In genomic region chr9:73059224-73059623, GRCm38 (mm10) we compare ENCODE assay signal across 45 mouse cellular contexts. TPM values are rescaled to one million over a fixed set of nuclear protein-coding genes. Genes with fewer than 3 reads are reported as not detected.
"Had no signal": no experiment of that assay in that cellular context is flagged by ENCODE, and none has a peak within 500 bp of the region (broad histone marks: within the 10 kb centered on the region; RNA-seq: fewer than 3 reads in every experiment).

No protein-coding gene starts in this region.

- H3K9ac ChIP-seq: limb, embryonic 12.5 days; limb, embryonic 13.5 days; limb, embryonic 15.5 days; liver, embryonic 12.5 days; liver, embryonic 13.5 days; liver, embryonic 14.5 days; liver, embryonic 15.5 days; liver, postnatal 0 days; lung, embryonic 14.5 days; lung, embryonic 15.5 days; midbrain, embryonic 12.5 days; midbrain, embryonic 13.5 days; midbrain, embryonic 15.5 days; neural tube, embryonic 12.5 days; neural tube, embryonic 13.5 days had no signal

- H3K27me3 ChIP-seq: limb, embryonic 12.5 days; limb, embryonic 13.5 days; limb, embryonic 15.5 days; liver, embryonic 12.5 days; liver, embryonic 13.5 days; liver, embryonic 15.5 days; lung, embryonic 15.5 days; megakaryocyte, embryonic 14.5 days; midbrain, embryonic 12.5 days; midbrain, embryonic 13.5 days; midbrain, embryonic 15.5 days; neural tube, embryonic 12.5 days; neural tube, embryonic 13.5 days had no signal

- ATAC-seq: liver, embryonic 12.5 days; liver, postnatal 0 days; lung, postnatal 0 days; midbrain, embryonic 13.5 days; midbrain, embryonic 15.5 days; midbrain, embryonic 16.5 days had no signal

- H3K4me3 ChIP-seq: limb, embryonic 10.5 days; limb, embryonic 12.5 days; limb, embryonic 13.5 days; limb, embryonic 15.5 days; liver, embryonic 12.5 days; liver, embryonic 13.5 days; liver, embryonic 15.5 days; lung, embryonic 15.5 days; midbrain, embryonic 10.5 days; midbrain, embryonic 12.5 days; midbrain, embryonic 13.5 days; midbrain, embryonic 15.5 days; myocyte; neural tube, embryonic 12.5 days; neural tube, embryonic 13.5 days had no signal

- H3K4me2 ChIP-seq: limb, embryonic 12.5 days; limb, embryonic 13.5 days; limb, embryonic 15.5 days; liver, embryonic 11.5 days; liver, embryonic 12.5 days; liver, embryonic 13.5 days; liver, embryonic 15.5 days; lung, embryonic 14.5 days; lung, embryonic 15.5 days; midbrain, embryonic 11.5 days; midbrain, embryonic 12.5 days; midbrain, embryonic 13.5 days; midbrain, embryonic 15.5 days; neural tube, embryonic 12.5 days; neural tube, embryonic 13.5 days had no signal

- H3K36me3 ChIP-seq: limb, embryonic 10.5 days; limb, embryonic 12.5 days; limb, embryonic 13.5 days; limb, embryonic 15.5 days; liver, embryonic 12.5 days; liver, embryonic 13.5 days; liver, embryonic 15.5 days; lung, embryonic 15.5 days; midbrain, embryonic 10.5 days; midbrain, embryonic 12.5 days; midbrain, embryonic 13.5 days; midbrain, embryonic 15.5 days; neural tube, embryonic 12.5 days; neural tube, embryonic 13.5 days had no signal

- H3K4me1 ChIP-seq: liver, embryonic 13.5 days; liver, embryonic 15.5 days had no signal

- H3K9me3 ChIP-seq: limb, embryonic 10.5 days; limb, embryonic 12.5 days; limb, embryonic 13.5 days; limb, embryonic 15.5 days; liver, embryonic 12.5 days; liver, embryonic 13.5 days; liver, embryonic 15.5 days; lung, embryonic 15.5 days; megakaryocyte, embryonic 14.5 days; midbrain, embryonic 10.5 days; midbrain, embryonic 12.5 days; midbrain, embryonic 13.5 days; midbrain, embryonic 15.5 days; neural tube, embryonic 12.5 days; neural tube, embryonic 13.5 days had no signal

- H3K27ac ChIP-seq: limb, embryonic 10.5 days; limb, embryonic 12.5 days; limb, embryonic 13.5 days; limb, embryonic 15.5 days; liver, embryonic 12.5 days; liver, embryonic 13.5 days; liver, embryonic 14.5 days; liver, embryonic 15.5 days; lung, embryonic 15.5 days; macrophage; midbrain, embryonic 10.5 days; midbrain, embryonic 12.5 days; midbrain, embryonic 13.5 days; midbrain, embryonic 15.5 days; neural tube, embryonic 12.5 days; neural tube, embryonic 13.5 days had no signal

- DNase-seq: left cerebral cortex, postnatal 4 days; liver; liver, embryonic 13.5 days; liver, postnatal 0 days; lung, adult 18-20 months; lung, adult 2 months; lung, embryonic 14.5 days; lung, postnatal 10 days; lung, postnatal 14 days; lung, postnatal 36 days; lung, postnatal 4 days had no signal

RNA-seq across cellular contexts. Expression of gene Khdc3, which starts 42.4 kb away (rescaled TPM):
- total RNA-seq: liver, adult 2 months; megakaryocyte-erythroid progenitor cell, adult 5-6 weeks; monocyte, adult 5-6 weeks had no signal
- polyA plus RNA-seq: limb, embryonic 10.5 days; limb, embryonic 11.5 days; limb, embryonic 12.5 days; liver, adult 2 months; liver, embryonic 11.5 days; liver, embryonic 12.5 days; liver, postnatal 0 days; lung, embryonic 14.5 days; lung, embryonic 15.5 days; macrophage; midbrain, embryonic 10.5 days; midbrain, embryonic 11.5 days; midbrain, embryonic 12.5 days; myocyte; neural tube, embryonic 11.5 days; neural tube, embryonic 12.5 days; neural tube, embryonic 13.5 days had no signal

RNA-seq across cellular contexts. Expression of gene Gm20509, which starts 43.0 kb away (rescaled TPM):
- total RNA-seq: left cerebral cortex, postnatal 10 days; left cerebral cortex, postnatal 14 days; left cerebral cortex, postnatal 25 days; left cerebral cortex, postnatal 36 days; left cerebral cortex, postnatal 4 days; liver, adult 2 months; megakaryocyte-erythroid progenitor cell, adult 5-6 weeks; midbrain, postnatal 0 days had no signal
- polyA plus RNA-seq: limb, embryonic 10.5 days; limb, embryonic 11.5 days; limb, embryonic 12.5 days; limb, embryonic 13.5 days; limb, embryonic 14.5 days; limb, embryonic 15.5 days; liver, adult 2 months; liver, embryonic 11.5 days; liver, embryonic 12.5 days; liver, embryonic 13.5 days; liver, embryonic 14.5 days; liver, embryonic 15.5 days; liver, embryonic 16.5 days; liver, postnatal 0 days; lung, adult 2 months; lung, embryonic 14.5 days; lung, embryonic 15.5 days; lung, embryonic 16.5 days; lung, postnatal 0 days; macrophage; midbrain, embryonic 10.5 days; midbrain, embryonic 11.5 days; midbrain, embryonic 12.5 days; midbrain, embryonic 13.5 days; midbrain, embryonic 15.5 days; midbrain, embryonic 16.5 days; myocyte; neural tube, embryonic 11.5 days; neural tube, embryonic 12.5 days; neural tube, embryonic 13.5 days had no signal
